Mouse (Mus musculus) midbrain, embryonic 13.5 days (tissue): Measurements from ENCODE around the gene Chd6. TPM values are rescaled to one million over a fixed set of nuclear protein-coding genes. Genes with fewer than 3 reads are reported as not detected.
"Not testable (repeated sequence)": the region's sequence is repeated elsewhere in the genome, so short reads cannot be mapped to it uniquely, and the experiment has no call there.

Experiments
- ATAC-seq: fragments of 200-750 bp; cut with Nextera tagmentation; 2 replicates; pipeline ENCODE4 v1.8.0; 2017; ENCODE audit warnings: mild to moderate bottlenecking, moderate TSS enrichment, moderate library complexity
- H3K27ac ChIP-seq: fragments of 300-500 bp; sonication (generic); 2 replicates; pipeline ENCODE4 v1.5.1; 2015; ENCODE audit warnings: inconsistent platforms, mild to moderate bottlenecking, moderate library complexity
- H3K27me3 ChIP-seq: fragments of 300-500 bp; sonication (generic); 2 replicates; pipeline ENCODE4 v1.6.1; 2015; ENCODE audit warnings: mild to moderate bottlenecking, inconsistent platforms
- H3K36me3 ChIP-seq: fragments of 300-500 bp; sonication (generic); 2 replicates; pipeline ENCODE4 v1.6.1; 2015; ENCODE audit warnings: mild to moderate bottlenecking, inconsistent platforms
- H3K4me1 ChIP-seq: fragments of 300-500 bp; sonication (generic); replicated peaks from 2 replicates; pipeline ENCODE4 v1.6.1; 2015; ENCODE audit warnings: inconsistent platforms
- H3K4me2 ChIP-seq: fragments of 300-500 bp; sonication (generic); replicated peaks from 2 replicates; pipeline ENCODE4 v1.6.1; 2015; ENCODE audit warnings: moderate library complexity, mild to moderate bottlenecking, inconsistent platforms
- H3K4me3 ChIP-seq: fragments of 300-500 bp; sonication (generic); replicated peaks from 2 replicates; pipeline ENCODE4 v1.5.1; 2015; ENCODE audit warnings: mild to moderate bottlenecking, inconsistent platforms
- H3K9ac ChIP-seq: fragments of 300-500 bp; sonication (generic); replicated peaks from 2 replicates; pipeline ENCODE4 v1.6.1; 2015; ENCODE audit warnings: mild to moderate bottlenecking, inconsistent platforms
- H3K9me3 ChIP-seq: fragments of 300-500 bp; sonication (generic); 2 replicates; pipeline ENCODE4 v1.6.1; 2016; ENCODE audit warnings: mild to moderate bottlenecking, inconsistent platforms
- WGBS: fragments of 180-500 bp; shearing (Covaris S2); methylation state at CpG from one replicate; pipeline ENCODE4 v1.1.7; 2015; 5-methylcytosine and 5-hydroxymethylcytosine counted together
- polyA plus RNA-seq: library from polyadenylated mRNA; unstranded; fragments of >200 nt; fragmentation: Nextera tagmentation; extraction: Ambion mirVana; gene quantifications from 2 replicates; pipeline ENCODE4 v1.2.1, GENCODE M21; 2015

The Chd6 gene
- polyA plus RNA-seq, 1 experiment from 2014 or later = 42.6 TPM

DNA sequence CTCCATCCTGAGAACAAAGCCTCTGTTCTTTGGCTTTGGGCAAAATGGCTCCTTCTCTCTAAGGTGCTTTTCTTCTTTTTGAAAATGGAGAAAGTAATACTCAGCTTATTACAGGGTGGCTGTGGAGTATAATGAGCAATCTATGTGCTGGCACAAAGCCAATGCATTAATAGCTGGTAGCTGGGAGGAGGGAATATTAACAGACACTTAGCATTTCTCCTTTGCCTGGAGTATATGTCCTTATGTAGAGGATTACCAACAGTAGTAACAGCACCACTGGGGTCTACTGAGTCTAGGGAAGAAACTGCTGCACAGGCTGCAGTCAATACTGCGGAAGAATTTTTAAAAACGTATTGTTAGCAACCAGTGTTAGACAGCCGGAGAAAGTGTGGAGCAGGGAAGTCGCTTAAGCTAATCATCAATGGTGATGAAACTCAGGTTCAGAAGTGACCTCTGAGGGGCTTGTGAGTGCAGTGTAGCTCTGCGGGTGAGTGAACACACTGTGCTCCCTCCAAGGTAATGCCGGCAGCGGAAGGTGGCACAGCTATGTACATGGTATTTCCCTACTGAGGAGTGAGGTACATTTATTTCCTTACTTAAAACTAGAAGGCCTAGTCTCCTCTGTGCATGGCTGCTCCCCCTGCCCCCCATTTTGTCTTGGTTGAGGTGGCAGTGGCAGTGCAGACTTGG lies 136.6 kb downstream of the Chd6 start:
- peaks cover 5% of the 10 kb centered on the region; the same call in 1 of the 2 replicates for H3K4me1 ChIP-seq
- 92% methylated on average over 7 of the region's 7 CpGs for WGBS
- ATAC-seq = peak; percentile 65
- H3K36me3 ChIP-seq = peaks cover 76% of the 10 kb centered on the region
- H3K9me3 ChIP-seq = no peaks in the 10 kb centered on the region
- no peak overlapping the region for H3K4me2 ChIP-seq
- H3K9ac ChIP-seq = no peak overlapping the region
- no peaks in the 10 kb centered on the region for H3K27me3 ChIP-seq
- peak overlapping the region; percentile 74 for H3K27ac ChIP-seq
- no peak overlapping the region for H3K4me3 ChIP-seq

DNA sequence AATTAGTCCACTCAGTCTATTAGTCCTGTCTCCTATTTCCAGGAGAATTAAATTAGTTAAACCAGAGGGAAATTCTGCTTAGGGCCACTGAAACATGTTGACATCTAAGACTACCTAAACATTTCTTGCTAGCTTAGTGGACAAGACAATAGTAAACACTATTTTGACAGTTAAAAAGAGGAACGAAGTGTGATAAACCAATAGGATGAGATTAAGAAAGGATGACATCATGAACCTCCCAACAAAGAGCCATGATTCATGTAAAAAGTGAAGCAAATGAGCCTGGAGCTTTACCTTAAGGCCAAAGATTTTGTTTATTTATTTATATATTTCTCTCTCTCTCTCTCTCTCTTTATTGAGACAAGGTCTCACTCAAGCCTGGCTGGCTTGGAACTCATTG lies 146.7 kb downstream of the Chd6 start:
- no peak overlapping the region for H3K27ac ChIP-seq
- H3K9ac ChIP-seq = no peak overlapping the region
- no peaks in the 10 kb centered on the region for H3K27me3 ChIP-seq
- no peak for ATAC-seq
- H3K36me3 ChIP-seq = peaks cover 75% of the 10 kb centered on the region
- H3K4me2 ChIP-seq = no peak overlapping the region
- no peaks in the 10 kb centered on the region for H3K4me1 ChIP-seq
- H3K9me3 ChIP-seq = no peaks in the 10 kb centered on the region
- no peak overlapping the region for H3K4me3 ChIP-seq
- WGBS = 98% methylated on average over 1 of the region's 1 CpGs

DNA sequence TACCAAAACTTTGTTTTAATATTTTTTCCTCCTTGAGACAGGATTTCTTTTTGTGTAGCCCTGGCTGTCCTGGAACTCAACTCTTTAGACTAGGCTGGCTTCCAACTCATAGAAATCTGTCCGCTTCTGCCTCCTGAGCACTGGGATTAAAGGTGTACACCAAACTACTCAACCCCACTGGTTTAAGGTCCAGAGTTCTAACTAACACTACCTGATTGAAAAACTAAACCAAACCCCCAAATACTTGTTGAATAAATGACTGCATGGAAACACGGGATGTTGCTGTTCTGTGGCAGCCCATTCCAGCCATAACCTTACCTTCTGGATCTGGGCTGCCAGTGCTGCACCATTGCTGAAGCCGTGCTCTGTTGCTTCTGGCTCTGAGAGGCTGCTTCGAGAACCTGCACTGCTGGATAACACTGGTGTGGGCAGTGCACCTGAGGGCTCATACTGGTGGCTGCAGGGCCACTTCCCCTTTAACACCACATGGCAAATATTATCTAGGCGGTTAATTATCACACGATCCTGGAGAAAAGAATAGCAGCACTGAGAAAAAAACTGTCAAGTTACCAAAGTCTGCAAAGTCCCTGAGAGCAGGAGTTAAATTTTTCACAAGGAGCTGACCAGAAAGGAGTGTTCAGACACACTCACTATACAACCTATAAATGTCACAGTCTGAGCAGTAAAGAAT lies 147.8 kb downstream of the Chd6 start:
- Histone ChIP-seq H3K36me3 (peaks cover 74% of the 10 kb centered on the region), H3K27me3 (no peaks in the 10 kb centered on the region), H3K27ac (no peak overlapping the region), H3K4me1 (no peaks in the 10 kb centered on the region), H3K4me2 (no peak overlapping the region), H3K4me3 (no peak overlapping the region), H3K9me3 (no peaks in the 10 kb centered on the region), H3K9ac (no peak overlapping the region)
- no peak for ATAC-seq
- 96% methylated on average over 6 of the region's 6 CpGs for WGBS

DNA sequence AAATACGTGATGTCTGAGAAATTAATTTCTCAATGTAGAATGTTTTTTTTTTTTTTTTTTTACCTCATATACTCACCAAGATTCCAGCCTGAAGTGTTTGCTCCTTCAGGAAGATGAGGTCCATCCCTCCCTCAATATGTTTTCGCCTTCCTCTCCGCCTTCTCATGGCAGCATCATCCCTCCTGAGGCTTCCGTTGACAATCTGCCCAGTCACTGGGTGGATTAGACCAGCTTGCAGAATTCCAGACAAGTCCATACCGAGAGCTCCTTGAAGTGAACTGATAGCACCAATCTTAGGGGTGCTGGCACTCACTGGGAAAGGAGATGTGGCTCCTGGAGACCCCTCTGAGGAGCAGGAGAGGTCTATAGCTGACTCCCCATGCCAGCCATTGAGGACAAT lies 149.0 kb downstream of the Chd6 start:
- no peaks in the 10 kb centered on the region for H3K4me1 ChIP-seq
- H3K27ac ChIP-seq = no peak overlapping the region
- H3K9ac ChIP-seq = no peak overlapping the region
- no peak overlapping the region for H3K4me2 ChIP-seq
- 92% methylated on average over 5 of the region's 5 CpGs for WGBS
- H3K4me3 ChIP-seq = no peak overlapping the region
- ATAC-seq = no peak
- H3K27me3 ChIP-seq = no peaks in the 10 kb centered on the region
- peaks cover 74% of the 10 kb centered on the region for H3K36me3 ChIP-seq
- no peaks in the 10 kb centered on the region for H3K9me3 ChIP-seq

DNA sequence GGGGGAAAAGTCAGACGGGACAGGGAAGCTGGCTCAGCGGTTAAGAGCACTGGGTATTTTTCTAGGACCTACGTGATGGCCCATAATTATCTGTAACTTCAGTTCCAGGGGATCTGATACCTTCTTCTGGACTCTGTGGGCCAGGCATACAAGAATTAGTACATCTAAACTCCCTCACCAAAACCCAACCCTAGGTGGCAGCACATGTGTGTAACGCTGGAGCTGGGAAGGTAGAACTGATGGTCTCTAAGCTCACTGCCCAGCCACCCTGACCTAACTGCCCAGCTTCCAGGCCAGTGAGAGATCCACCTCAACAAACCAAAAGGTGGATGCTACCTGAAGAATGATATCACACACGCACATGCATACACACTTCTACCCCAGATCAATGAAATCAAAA lies 150.1 kb downstream of the Chd6 start:
- no peaks in the 10 kb centered on the region for H3K9me3 ChIP-seq
- 0 out of 2 replicates have a peak, but pooled peaks have one; percentile 30 for ATAC-seq
- H3K4me1 ChIP-seq = no peaks in the 10 kb centered on the region
- no peak overlapping the region for H3K4me3 ChIP-seq
- no peaks in the 10 kb centered on the region for H3K27me3 ChIP-seq
- peaks cover 76% of the 10 kb centered on the region for H3K36me3 ChIP-seq
- no peak overlapping the region for H3K4me2 ChIP-seq
- WGBS = 89% methylated on average over 5 of the region's 5 CpGs
- H3K27ac ChIP-seq = no peak overlapping the region
- no peak overlapping the region for H3K9ac ChIP-seq

DNA sequence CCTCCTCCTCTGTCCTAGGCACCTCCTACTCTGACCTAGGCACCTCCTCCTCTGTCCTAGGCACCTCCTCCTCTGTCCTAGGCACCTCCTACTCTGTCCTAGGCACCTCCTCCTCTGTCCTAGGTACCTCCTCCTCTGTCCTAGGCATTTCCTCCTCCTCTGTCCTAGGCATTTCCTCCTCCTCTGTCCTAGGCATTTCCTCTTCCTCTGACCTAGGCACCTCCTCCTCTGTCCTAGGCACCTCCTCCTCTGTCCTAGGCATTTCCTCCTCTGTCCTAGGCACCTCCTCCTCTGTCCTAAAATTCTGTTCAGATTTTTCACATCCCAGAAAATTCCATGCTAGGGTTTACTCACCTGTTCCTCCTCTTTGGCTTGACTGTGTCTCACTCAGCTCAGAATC lies 151.1 kb downstream of the Chd6 start:
- not testable (repeated sequence) for H3K9me3 ChIP-seq, H3K4me1 ChIP-seq, H3K9ac ChIP-seq, ATAC-seq, H3K27ac ChIP-seq, H3K4me2 ChIP-seq, H3K4me3 ChIP-seq, H3K27me3 ChIP-seq
- H3K36me3 ChIP-seq = peaks cover 78% of the 10 kb centered on the region

DNA sequence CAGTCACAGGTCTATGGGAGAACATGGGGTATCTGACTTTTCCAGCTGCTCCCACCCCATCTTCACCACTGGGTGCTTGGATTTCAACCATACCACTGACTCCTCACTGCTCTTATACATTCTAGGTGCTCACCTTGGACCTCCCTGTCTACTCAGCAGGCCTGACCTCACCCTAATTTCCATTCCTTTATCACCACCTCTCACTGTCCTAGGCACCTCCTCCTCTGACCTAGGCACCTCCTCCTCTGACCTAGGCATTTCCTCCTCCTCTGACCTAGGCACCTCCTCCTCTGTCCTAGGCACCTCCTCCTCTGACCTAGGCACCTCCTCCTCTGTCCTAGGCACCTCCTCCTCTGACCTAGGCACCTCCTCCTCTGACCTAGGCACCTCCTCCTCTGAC lies 151.6 kb downstream of the Chd6 start:
- ATAC-seq, H3K27ac ChIP-seq, H3K4me1 ChIP-seq, H3K27me3 ChIP-seq, H3K9me3 ChIP-seq, H3K9ac ChIP-seq, H3K4me3 ChIP-seq, H3K4me2 ChIP-seq: not testable (repeated sequence)
- peaks cover 80% of the 10 kb centered on the region for H3K36me3 ChIP-seq

DNA sequence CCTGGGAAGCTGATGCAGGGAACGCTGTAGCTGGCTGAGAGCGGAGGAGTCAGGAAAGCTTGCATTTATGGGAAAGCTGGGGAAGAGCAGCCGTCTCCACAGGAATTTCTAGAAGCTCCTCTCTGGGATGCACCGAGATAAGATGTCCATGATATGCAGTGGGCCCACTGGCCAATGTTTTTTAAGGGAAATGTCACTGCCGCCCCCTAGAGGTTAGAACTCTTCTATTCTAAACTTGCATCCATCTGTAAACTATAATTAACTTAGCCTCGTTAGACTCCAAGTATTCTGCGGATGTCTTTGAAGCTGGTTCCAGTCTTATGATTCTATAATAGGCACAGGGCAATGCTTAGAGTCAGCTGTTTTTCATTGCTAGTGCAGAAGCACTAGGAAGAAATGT lies 153.5 kb downstream of the Chd6 start:
- Histone ChIP-seq H3K4me1 (no peaks in the 10 kb centered on the region), H3K4me2 (no peak overlapping the region), H3K27ac (no peak overlapping the region), H3K36me3 (peaks cover 80% of the 10 kb centered on the region), H3K4me3 (no peak overlapping the region), H3K9ac (no peak overlapping the region), H3K9me3 (no peaks in the 10 kb centered on the region), H3K27me3 (no peaks in the 10 kb centered on the region)
- no peak for ATAC-seq
- whole genome bisulfite sequencing = 80% methylated on average over 7 of the region's 7 CpGs

DNA sequence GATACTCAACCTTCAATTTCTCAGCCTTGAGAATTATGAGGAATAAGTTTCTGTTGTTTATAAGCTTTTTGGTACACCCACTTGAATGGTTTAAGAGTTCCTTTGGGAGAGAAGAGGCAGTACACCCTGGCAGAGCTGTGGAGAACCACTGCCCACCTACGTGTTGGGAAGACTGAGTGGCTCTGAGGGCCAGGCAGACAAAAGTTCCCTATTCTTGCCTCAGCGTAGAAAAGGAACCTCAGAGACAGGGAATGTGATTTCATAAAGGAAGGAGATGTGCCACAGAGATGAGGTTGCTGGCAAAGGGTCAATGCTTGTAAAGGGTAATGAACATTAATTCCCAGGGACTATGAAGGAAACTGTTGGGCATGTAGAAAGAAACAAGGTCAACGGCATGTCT lies 154.3 kb downstream of the Chd6 start:
- WGBS = 93% methylated on average over 3 of the region's 3 CpGs
- no peaks in the 10 kb centered on the region for H3K4me1 ChIP-seq
- no peaks in the 10 kb centered on the region for H3K27me3 ChIP-seq
- H3K9ac ChIP-seq = no peak overlapping the region
- H3K36me3 ChIP-seq = peaks cover 82% of the 10 kb centered on the region
- H3K4me3 ChIP-seq = no peak overlapping the region
- no peak overlapping the region for H3K4me2 ChIP-seq
- ATAC-seq = no peak
- H3K9me3 ChIP-seq = no peaks in the 10 kb centered on the region
- no peak overlapping the region for H3K27ac ChIP-seq

DNA sequence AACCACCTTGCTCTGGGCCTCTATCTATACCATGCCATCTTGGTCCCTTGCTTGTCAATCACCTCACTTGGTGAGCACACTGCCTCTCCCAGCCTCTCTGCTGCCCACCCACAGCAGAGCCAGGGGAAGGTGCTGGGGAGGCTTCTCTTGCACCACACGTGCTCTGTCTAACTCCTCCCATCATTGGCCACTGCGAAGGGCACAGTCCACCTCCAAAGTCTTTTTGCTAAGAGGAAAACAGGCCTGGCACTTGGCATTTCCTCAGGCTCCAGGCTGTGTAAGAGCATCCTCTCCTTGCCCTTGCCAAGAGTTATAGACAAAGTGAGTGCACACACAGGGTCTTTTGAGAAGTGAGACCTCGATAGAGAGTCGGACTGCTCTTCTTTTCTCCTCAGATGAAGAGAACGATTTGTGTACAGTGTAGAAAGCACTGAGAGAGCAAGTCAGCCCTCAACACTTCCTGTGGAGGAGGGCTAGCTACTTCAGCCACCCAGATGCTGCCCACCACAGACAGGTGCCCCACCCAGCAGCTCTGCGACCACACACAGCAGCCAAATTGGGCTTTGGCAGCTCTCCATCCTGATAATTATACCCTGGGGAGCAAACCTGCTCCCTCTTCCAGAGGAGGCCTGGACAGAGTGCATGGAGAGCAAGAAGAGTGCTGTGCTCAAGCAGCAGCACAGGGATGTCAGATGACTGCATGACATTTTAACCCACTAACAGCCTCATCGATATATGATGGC lies 155.6 kb downstream of the Chd6 start:
- Histone ChIP-seq H3K4me2 (no peak overlapping the region), H3K27me3 (no peaks in the 10 kb centered on the region), H3K36me3 (peaks cover 87% of the 10 kb centered on the region), H3K27ac (no peak overlapping the region), H3K4me1 (no peaks in the 10 kb centered on the region), H3K9me3 (no peaks in the 10 kb centered on the region), H3K9ac (no peak overlapping the region), H3K4me3 (no peak overlapping the region)
- WGBS = 85% methylated on average over 7 of the region's 7 CpGs
- no peak for ATAC-seq

DNA sequence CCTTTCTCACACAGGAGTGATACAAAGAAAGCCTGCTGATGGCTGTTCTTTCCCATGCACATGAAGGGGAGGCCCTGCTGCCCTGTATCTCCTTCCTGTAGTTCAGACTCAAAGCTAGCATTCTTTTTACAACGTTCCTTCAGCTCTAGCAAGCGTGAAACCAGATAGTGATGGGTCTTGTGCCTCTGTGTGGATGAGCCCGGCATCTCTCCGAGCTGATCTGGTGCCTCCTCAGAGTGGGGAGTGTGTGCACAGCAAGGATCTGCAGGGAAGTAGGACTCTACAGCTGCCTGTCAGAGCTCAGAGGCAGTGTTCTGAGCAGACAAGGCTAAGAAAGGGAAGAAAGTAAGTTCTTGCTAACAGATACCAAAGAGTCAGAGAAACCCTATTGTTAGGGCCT lies 157.3 kb downstream of the Chd6 start:
- WGBS = 86% methylated on average over 4 of the region's 4 CpGs
- no peak overlapping the region for H3K9ac ChIP-seq
- no peak for ATAC-seq
- H3K4me1 ChIP-seq = no peaks in the 10 kb centered on the region
- H3K27me3 ChIP-seq = no peaks in the 10 kb centered on the region
- H3K4me2 ChIP-seq = no peak overlapping the region
- H3K9me3 ChIP-seq = no peaks in the 10 kb centered on the region
- H3K36me3 ChIP-seq = peaks cover 86% of the 10 kb centered on the region
- H3K27ac ChIP-seq = no peak overlapping the region
- no peak overlapping the region for H3K4me3 ChIP-seq

DNA sequence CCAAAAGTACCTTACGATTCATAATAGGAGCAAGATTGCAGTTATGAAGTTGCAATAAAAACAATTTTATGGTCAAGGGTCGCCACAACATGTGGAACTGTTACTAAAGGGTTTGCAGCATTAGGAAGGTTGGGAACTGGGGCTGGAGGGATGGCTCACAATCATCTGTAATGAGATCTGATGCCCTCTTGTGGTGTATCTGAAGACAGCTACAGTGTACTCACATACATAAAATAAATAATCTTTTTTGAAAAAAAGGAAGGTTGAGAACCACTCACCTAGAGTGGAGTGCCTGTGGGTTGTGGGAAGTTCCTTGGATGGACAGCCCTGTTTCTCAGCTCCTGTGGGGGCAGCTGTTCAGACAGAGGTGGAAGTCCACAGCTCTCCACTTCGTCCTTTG lies 166.4 kb downstream of the Chd6 start:
- H3K4me3 ChIP-seq = no peak overlapping the region
- no peaks in the 10 kb centered on the region for H3K27me3 ChIP-seq
- ATAC-seq = no peak
- H3K9me3 ChIP-seq = no peaks in the 10 kb centered on the region
- peaks cover 20% of the 10 kb centered on the region for H3K36me3 ChIP-seq
- H3K4me1 ChIP-seq = no peaks in the 10 kb centered on the region
- no peak overlapping the region for H3K4me2 ChIP-seq
- 66% methylated on average over 3 of the region's 3 CpGs for WGBS
- H3K9ac ChIP-seq = no peak overlapping the region
- no peak overlapping the region for H3K27ac ChIP-seq
